Mouse (Mus musculus): ENCODE measurements around the gene Sh3kbp1. TPM values are rescaled to one million over a fixed set of nuclear protein-coding genes. Genes with fewer than 3 reads are reported as not detected.

The Sh3kbp1 gene
- total and polyA plus RNA-seq, 3 experiments: 18.6 to 37.7 TPM; not detected in 1

- peak overlapping the region; percentile 89 for H3K9ac ChIP-seq (ENCODE audit: control insufficient read depth, low read depth, low read length, poor library complexity, severe bottlenecking)
- TF ChIP-seq ZMIZ1 (IDR thresholded peaks at IDR 0.05; ENCODE audit: low read depth, low read length) (0 out of 2 replicates have a peak, but pooled peaks have one; percentile 40), CTCF (IDR thresholded peaks at IDR 0.05 in 2 of 3, conservative IDR thresholded peaks at IDR 0.05 in 1 of 3; ENCODE audit: control insufficient read depth in 1 of 3, insufficient read depth in 1 of 3, low read depth in 2 of 3, low read length in 3 of 3, poor library complexity in 1 of 3, severe bottlenecking in 1 of 3) (peak in 2 of 3 experiments; percentile 23 to 49; a peak in 4 of 6 replicates), RAD21 (IDR thresholded peaks at IDR 0.05; ENCODE audit: low read depth, low read length) (no peak; the same call in 1 of the 2 replicates), POLR2A (IDR thresholded peaks at IDR 0.05; ENCODE audit: control insufficient read depth in 1 of 2, insufficient read depth in 1 of 2, low read depth in 1 of 2, low read length in 2 of 2, poor library complexity in 1 of 2) (0 out of 4 replicates have a peak, but pooled peaks of 1 of the 2 experiments have one; percentile 30), POLR2AphosphoS5 (IDR thresholded peaks at IDR 0.05; ENCODE audit: borderline replicate concordance, low read depth, low read length) (no peak), ELF1 (IDR thresholded peaks at IDR 0.05; ENCODE audit: low read depth, low read length) (peak; percentile 52; the same call in 1 of the 2 replicates), ZKSCAN1 (IDR thresholded peaks at IDR 0.05; ENCODE audit: low read depth, low read length) (no peak), TAL1 (IDR thresholded peaks at IDR 0.05; ENCODE audit: low read length) (no peak), MYC (IDR thresholded peaks at IDR 0.05; ENCODE audit: low read depth, low read length) (no peak), UBTF (IDR thresholded peaks at IDR 0.05; ENCODE audit: borderline replicate concordance, insufficient read depth, low read depth, low read length) (0 out of 2 replicates have a peak, but pooled peaks have one; percentile 58), EP300 (IDR thresholded peaks at IDR 0.05; ENCODE audit: low read depth in 1 of 2, low read length in 2 of 2) (peak in 1 of 2 experiments; percentile 14; a peak in 1 of 4 replicates), NRF1 (IDR thresholded peaks at IDR 0.05; ENCODE audit: insufficient read depth, low read depth, low read length, poor library complexity, severe bottlenecking) (peak; percentile 39; the same call in 1 of the 2 replicates), TCF12 (IDR thresholded peaks at IDR 0.05; ENCODE audit: low read depth, low read length) (peak; percentile 5; the same call in 1 of the 2 replicates), MXI1 (IDR thresholded peaks at IDR 0.05; ENCODE audit: low read depth, low read length) (peak; percentile 43)
- peaks cover 0 to 15% of the 10 kb centered on the region in 2 experiments; a peak in 2 of 4 replicates for H3K36me3 ChIP-seq (ENCODE audit: control insufficient read depth in 1 of 2, insufficient read depth in 2 of 2, low read length in 2 of 2)
- H3K27ac ChIP-seq (ENCODE audit: control insufficient read depth, low read depth, low read length): peak overlapping the region; percentile 72
- H3K4me3 ChIP-seq (ENCODE audit: control insufficient read depth in 1 of 2, insufficient read depth in 1 of 2, low read depth in 2 of 2, low read length in 2 of 2): peak overlapping the region; percentile 88
- peaks cover 8% of the 10 kb centered on the region for H3K79me2 ChIP-seq (ENCODE audit: control insufficient read depth, insufficient read depth, low read length, poor library complexity)
- H3K27me3 ChIP-seq (ENCODE audit: control insufficient read depth in 1 of 2, insufficient read depth in 2 of 2, low read length in 2 of 2): no peaks in the 10 kb centered on the region
- peaks cover 6 to 10% of the 10 kb centered on the region in 2 experiments for H3K4me1 ChIP-seq (ENCODE audit: control insufficient read depth in 1 of 2, insufficient read depth in 2 of 2, low read length in 2 of 2)
- peak; percentile 70 for DNase-seq (ENCODE audit: low read depth, low spot score)
- no peaks in the 10 kb centered on the region for H3K9me3 ChIP-seq (replicated peaks; ENCODE audit: insufficient read depth, low read length)
These were observed 805 bp downstream of the Sh3kbp1 start for GRCm38 (mm10) chrX:159627588-159628566.

GRCm38 (mm10) chrX:159628629-159629028 lies 1.6 kb downstream of the Sh3kbp1 start:
- Histone ChIP-seq H3K4me1 (ENCODE audit: control insufficient read depth in 1 of 2, insufficient read depth in 2 of 2, low read length in 2 of 2) (peaks cover 6 to 10% of the 10 kb centered on the region in 2 experiments), H3K36me3 (ENCODE audit: control insufficient read depth in 1 of 2, insufficient read depth in 2 of 2, low read length in 2 of 2) (peaks cover 0 to 15% of the 10 kb centered on the region in 2 experiments; a peak in 2 of 4 replicates), H3K27me3 (ENCODE audit: control insufficient read depth in 1 of 2, insufficient read depth in 2 of 2, low read length in 2 of 2) (no peaks in the 10 kb centered on the region), H3K79me2 (ENCODE audit: control insufficient read depth, insufficient read depth, low read length, poor library complexity) (peaks cover 8% of the 10 kb centered on the region), H3K9me3 (replicated peaks; ENCODE audit: insufficient read depth, low read length) (no peaks in the 10 kb centered on the region), H3K9ac (ENCODE audit: control insufficient read depth, low read depth, low read length, poor library complexity, severe bottlenecking) (peak overlapping the region; percentile 89), H3K4me3 (ENCODE audit: control insufficient read depth in 1 of 2, insufficient read depth in 1 of 2, low read depth in 2 of 2, low read length in 2 of 2) (peak overlapping the region; percentile 88), H3K27ac (ENCODE audit: control insufficient read depth, low read depth, low read length) (peak overlapping the region; percentile 72)
- DNase-seq (ENCODE audit: low read depth, low spot score): peak; percentile 58
- TF ChIP-seq POLR2AphosphoS2 (IDR thresholded peaks at IDR 0.05; ENCODE audit: low read length) (no peak), ZNF384 (IDR thresholded peaks at IDR 0.05; ENCODE audit: low read depth, low read length) (peak; percentile 52; the same call in 1 of the 2 replicates), MXI1 (IDR thresholded peaks at IDR 0.05; ENCODE audit: low read depth, low read length) (peak; percentile 26; the same call in 1 of the 2 replicates), CHD1 (IDR thresholded peaks at IDR 0.05; ENCODE audit: low read depth, low read length) (peak; percentile 73; the same call in 1 of the 2 replicates), ZKSCAN1 (IDR thresholded peaks at IDR 0.05; ENCODE audit: low read depth, low read length) (no peak)
